Mouse (Mus musculus) olfactory bulb, adult 2 months (tissue): ENCODE data around the gene Hp. TPM values are rescaled to one million over a fixed set of nuclear protein-coding genes. Genes with fewer than 3 reads are reported as not detected.

ENCODE experiments used
- H3K27ac ChIP-seq: fragments of 200-500 bp; 2 replicates; pipeline ENCODE4 v1.5.1; 2012; ENCODE audit warnings: low read depth, low read length; ENCODE audit not compliant: insufficient read depth
- H3K4me1 ChIP-seq: fragments of 200-500 bp; 2 replicates; pipeline ENCODE4 v1.6.1; 2012; ENCODE audit warnings: low read length; ENCODE audit not compliant: control insufficient read depth, insufficient read depth
- H3K4me3 ChIP-seq: fragments of 200-500 bp; 2 replicates; pipeline ENCODE4 v1.5.1; 2012; ENCODE audit warnings: mild to moderate bottlenecking, low read depth, low read length, moderate library complexity; ENCODE audit not compliant: insufficient read depth
- CTCF ChIP-seq: fragments of 200-500 bp; IDR thresholded peaks from 2 replicates; pipeline ENCODE4 v1.5.1; 2012; ENCODE audit warnings: low read depth, mild to moderate bottlenecking, low read length, moderate library complexity; ENCODE audit not compliant: insufficient read depth
- POLR2A ChIP-seq: fragments of 200-500 bp; IDR thresholded peaks from 2 replicates; pipeline ENCODE4 v1.6.1; 2012; ENCODE audit warnings: mild to moderate bottlenecking, low read depth, low read length, moderate library complexity; ENCODE audit not compliant: insufficient read depth
- WGBS: fragments of 180-500 bp; shearing (Covaris S2); methylation state at CpG from one replicate; pipeline ENCODE4 v1.1.7; 2018; 5-methylcytosine and 5-hydroxymethylcytosine counted together
- polyA plus RNA-seq: library from polyadenylated mRNA; stranded (reverse); fragments of >200 nt; gene quantifications from 2 replicates; pipeline ENCODE4 v1.2.4, GENCODE M21; 2012; ENCODE audit warnings: low replicate concordance; ENCODE audit not compliant: missing spikeins, insufficient read depth, insufficient read length

Hp gene
- polyA plus RNA-seq, 1 experiment, result not detected

DNA sequence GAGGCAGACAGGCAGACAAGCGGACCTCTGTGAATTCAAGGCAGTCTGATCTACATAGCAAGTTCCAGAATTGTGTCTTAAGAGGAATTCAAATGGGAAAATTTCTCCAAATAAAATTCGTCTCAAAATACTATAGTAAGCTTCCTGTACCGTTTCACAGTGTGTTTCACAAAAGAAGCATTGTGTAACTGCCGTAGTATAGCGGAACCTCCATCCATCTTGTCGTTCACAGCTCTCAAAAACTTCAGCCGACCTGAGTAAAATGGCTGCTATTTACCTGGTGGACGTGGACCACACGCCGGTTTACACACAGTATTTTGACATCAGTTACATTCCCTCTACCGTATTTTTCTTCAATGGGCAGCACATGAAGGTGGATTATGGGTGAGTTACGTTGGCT, 7.8 kb downstream of the Hp start:
- Histone ChIP-seq H3K4me1 (peaks cover 4% of the 10 kb centered on the region; the same call in 1 of the 2 replicates), H3K27ac (no peak overlapping the region), H3K4me3 (no peak overlapping the region)
- no peak for TF ChIP-seq CTCF
- TF ChIP-seq POLR2A, result no peak
- 87% methylated on average over 12 of the region's 12 CpGs for WGBS

DNA sequence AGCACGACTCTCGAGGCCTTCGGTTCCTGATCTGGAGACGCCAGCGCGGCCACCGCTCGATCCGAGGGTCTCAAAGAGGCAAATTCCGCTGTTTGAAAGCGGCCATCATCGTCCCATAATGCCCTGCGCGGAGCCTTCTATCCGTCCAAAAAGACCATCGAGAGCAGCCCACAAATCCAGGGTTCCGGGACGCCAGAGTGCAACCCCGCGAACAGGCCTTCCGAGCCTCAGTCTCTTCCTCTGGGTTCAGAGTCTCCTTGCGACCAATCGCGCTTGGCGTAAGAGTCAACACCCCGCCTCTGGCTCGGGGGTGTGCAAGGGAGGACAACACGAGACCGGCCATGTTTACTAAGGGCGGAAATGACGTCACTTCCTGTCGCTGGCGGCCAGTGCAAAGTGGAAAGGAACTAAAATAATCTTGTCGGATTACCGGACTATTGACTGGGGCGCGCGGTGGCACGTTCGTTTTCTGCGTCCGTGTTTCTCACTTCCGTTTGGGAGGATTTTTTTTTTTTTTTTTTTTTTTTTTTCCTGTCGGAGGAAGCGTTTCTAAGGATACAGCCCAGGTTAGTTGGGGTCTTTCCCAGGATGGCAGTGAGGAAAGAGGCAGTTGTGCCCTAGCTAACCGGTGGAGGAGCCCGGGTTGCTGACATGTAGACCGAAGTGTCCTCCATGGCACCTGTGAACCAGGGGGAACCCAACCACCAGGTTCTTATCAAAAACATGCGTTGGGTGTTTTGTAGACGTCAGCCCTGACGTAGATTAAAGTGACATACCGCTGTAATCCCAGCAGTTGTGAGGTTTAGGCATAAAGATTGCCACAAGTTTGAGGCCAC, 13.3 kb downstream of the Hp start, which contains the start of the genes Dhx38 and Txnl4b:
TSS of gene Dhx38 (minus strand) at position 364 of the 836 bp plus-strand sequence.
TSS of gene Txnl4b (plus strand) at position 395 of the 836 bp plus-strand sequence.
- WGBS, result under 1% methylated on average over 52 of the region's 52 CpGs
- Histone ChIP-seq H3K27ac (peak within 1 kb of the TSS; percentile 81), H3K4me3 (peak within 1 kb of the TSS; percentile 93), H3K4me1 (peaks cover 4% of the 10 kb centered on the region; the same call in 1 of the 2 replicates)
- TF ChIP-seq CTCF (no peak), POLR2A (0 out of 2 replicates have a peak, but pooled peaks have one; percentile 9)

GRCm38 (mm10) chr8:109564766-109565165, 14.2 kb downstream of the Hp start:
- TF ChIP-seq CTCF, result no peak
- no peak for TF ChIP-seq POLR2A
- Histone ChIP-seq H3K4me3 (peak overlapping the region; percentile 93), H3K4me1 (peaks cover 4% of the 10 kb centered on the region; the same call in 1 of the 2 replicates), H3K27ac (no peak overlapping the region; the same call in 1 of the 2 replicates)
- whole genome bisulfite sequencing, result 3% methylated on average over 10 of the region's 10 CpGs

DNA sequence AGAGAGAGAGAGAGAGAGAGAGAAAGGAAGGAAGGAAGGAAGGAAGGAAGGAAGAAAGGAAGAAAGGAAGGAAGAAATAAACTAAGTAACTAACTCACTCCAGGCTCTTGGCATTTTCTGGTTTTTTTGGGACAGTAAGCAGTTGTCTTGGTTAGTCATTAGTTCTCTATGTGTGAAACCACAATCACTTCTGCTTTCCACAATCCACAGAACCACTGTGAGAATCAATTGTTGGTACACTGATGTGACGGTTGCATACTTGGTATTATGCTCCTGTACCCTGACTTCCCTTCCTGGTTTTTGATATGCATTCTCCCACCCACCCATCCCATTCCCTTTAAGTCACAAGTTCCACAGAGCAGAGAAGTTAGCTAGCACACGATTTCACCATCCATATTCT, 15.1 kb downstream of the Hp start:
- Histone ChIP-seq H3K4me3 (no peak overlapping the region), H3K4me1 (peaks cover 4% of the 10 kb centered on the region; the same call in 1 of the 2 replicates), H3K27ac (no peak overlapping the region)
- WGBS, result 68% methylated on average over 2 of the region's 2 CpGs
- TF ChIP-seq POLR2A (no peak), CTCF (no peak)

DNA sequence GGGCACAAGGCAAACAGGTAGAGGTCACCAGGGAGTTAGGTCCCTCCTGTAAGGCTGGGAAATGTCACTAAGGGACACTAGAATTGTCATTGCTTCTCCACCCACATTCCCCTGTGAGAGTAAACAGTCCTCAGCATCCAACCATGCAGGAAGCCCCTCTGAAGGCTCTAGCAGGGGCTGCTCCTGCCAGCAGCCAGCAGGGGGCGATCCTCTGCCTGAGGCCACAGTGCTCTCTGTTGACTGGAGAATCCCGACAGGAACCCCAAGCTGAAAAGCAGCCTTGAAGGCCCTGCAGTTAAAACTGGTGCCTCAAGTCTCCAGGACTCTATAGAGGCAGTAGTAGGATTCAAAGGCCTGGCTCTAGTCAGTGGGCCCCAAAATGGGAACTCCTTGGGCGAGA, 27.3 kb downstream of the Hp start:
- TF ChIP-seq CTCF (0 out of 2 replicates have a peak, but pooled peaks have one; percentile 41), POLR2A (no peak)
- H3K4me1 ChIP-seq, result no peaks in the 10 kb centered on the region
- WGBS, result 41% methylated on average over 3 of the region's 3 CpGs
- no peak overlapping the region for H3K27ac ChIP-seq
- no peak overlapping the region for H3K4me3 ChIP-seq

GRCm38 (mm10) chr8:109544049-109544448, 34.9 kb downstream of the Hp start:
- TF ChIP-seq POLR2A (no peak), CTCF (no peak)
- WGBS, result 40% methylated on average over 3 of the region's 3 CpGs
- no peaks in the 10 kb centered on the region for H3K4me1 ChIP-seq
- no peak overlapping the region for H3K4me3 ChIP-seq
- H3K27ac ChIP-seq, result no peak overlapping the region

- WGBS, result 68% methylated on average over 8 of the region's 8 CpGs
- Histone ChIP-seq H3K4me3 (no peak overlapping the region), H3K27ac (no peak overlapping the region), H3K4me1 (no peaks in the 10 kb centered on the region)
- TF ChIP-seq POLR2A (no peak), CTCF (no peak)
Observed at GRCm38 (mm10) chr8:109542748-109543519, 36.0 kb downstream of the Hp start.

DNA sequence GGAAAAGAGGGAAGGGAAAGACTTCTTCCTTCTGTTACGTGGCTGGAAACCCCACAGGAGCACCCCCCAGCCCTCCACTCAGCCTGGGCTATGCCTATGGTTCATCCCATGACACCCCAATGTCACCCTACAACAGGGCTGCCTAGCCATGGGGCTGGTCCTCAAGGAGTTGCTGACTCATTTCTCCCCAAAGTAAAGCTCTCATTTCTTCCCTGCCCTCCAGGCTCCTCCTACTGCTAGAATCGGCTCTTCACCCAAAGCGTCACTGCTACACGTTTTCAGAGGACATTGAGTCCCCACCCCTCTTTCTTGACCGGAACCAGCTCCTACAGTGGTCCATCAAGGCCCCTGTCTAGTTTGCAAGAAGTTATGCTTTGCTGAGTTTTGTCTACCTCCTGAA, 36.8 kb downstream of the Hp start:
- Histone ChIP-seq H3K4me3 (no peak overlapping the region), H3K27ac (no peak overlapping the region), H3K4me1 (no peaks in the 10 kb centered on the region)
- no peak for TF ChIP-seq POLR2A
- TF ChIP-seq CTCF, result no peak
- WGBS, result 76% methylated on average over 5 of the region's 5 CpGs
